Mouse (Mus musculus): ENCODE data around the gene Mcm7.
A peak's percentile ranks its signal among the peaks of the same experiment; 100 is the strongest.
"Not testable (repeated sequence)": the region's sequence is repeated elsewhere in the genome, so short reads cannot be mapped to it uniquely, and the experiment has no call there.

Gene Mcm7

GRCm38 (mm10) chr5:138171695-138172491, at the start of gene Mcm7, which contains the start of gene Ap4m1:
Gene Mcm7 (minus strand): TSS chr5:138172422.
Gene Ap4m1 (plus strand): TSS chr5:138172002.
- peak; percentile 99 for DNase-seq (ENCODE audit: low spot score in 2 of 2)

- DNase-seq (ENCODE audit: low spot score in 2 of 2), result no peak
These were observed 47.6 kb upstream of the Mcm7 start for GRCm38 (mm10) chr5:138219864-138220263.

- DNase-seq (ENCODE audit: low spot score in 2 of 2), result not testable (repeated sequence)
These were observed 44.4 kb upstream of the Mcm7 start for GRCm38 (mm10) chr5:138216632-138217031.

GRCm38 (mm10) chr5:138207873-138208272, 35.7 kb upstream of the Mcm7 start:
- no peak for DNase-seq (ENCODE audit: low spot score in 2 of 2)

GRCm38 (mm10) chr5:138207253-138207652, 35.0 kb upstream of the Mcm7 start:
- peak in 1 of 2 experiments; percentile 19 for DNase-seq (ENCODE audit: low spot score in 2 of 2)

GRCm38 (mm10) chr5:138202086-138202485, 29.9 kb upstream of the Mcm7 start:
- DNase-seq (ENCODE audit: low spot score in 2 of 2), result no peak

GRCm38 (mm10) chr5:138199576-138199975, 27.4 kb upstream of the Mcm7 start:
- no peak for DNase-seq (ENCODE audit: low spot score in 2 of 2)

GRCm38 (mm10) chr5:138195463-138195862, 23.2 kb upstream of the Mcm7 start:
- no peak for DNase-seq (ENCODE audit: low spot score in 2 of 2)

GRCm38 (mm10) chr5:138194755-138195345, 22.6 kb upstream of the Mcm7 start:
- DNase-seq (ENCODE audit: low spot score in 2 of 2), result peak in 1 of 2 experiments; percentile 27

- peak; percentile 80 to 84 for DNase-seq (ENCODE audit: low spot score in 2 of 2)
These were observed 21.8 kb upstream of the Mcm7 start, which contains the start of gene Mblac1 for GRCm38 (mm10) chr5:138193771-138194727. Gene Mblac1 (plus strand): TSS chr5:138194314.

- peak; percentile 49 to 54 for DNase-seq (ENCODE audit: low spot score in 2 of 2)
These were observed 15.6 kb upstream of the Mcm7 start for GRCm38 (mm10) chr5:138187661-138188306.

GRCm38 (mm10) chr5:138186950-138187638, 14.9 kb upstream of the Mcm7 start, which contains the start of the genes Taf6 and Cnpy4:
Gene Taf6 (minus strand): TSS chr5:138187451.
Gene Cnpy4 (plus strand): TSS chr5:138187485.
- DNase-seq (ENCODE audit: low spot score in 2 of 2), result peak; percentile 73 to 81

GRCm38 (mm10) chr5:138173217-138173616, 995 bp upstream of the Mcm7 start:
- no peak for DNase-seq (ENCODE audit: low spot score in 2 of 2)

- DNase-seq (ENCODE audit: low spot score in 2 of 2), result peak; percentile 93 to 97
These were observed 1.2 kb downstream of the Mcm7 start for GRCm38 (mm10) chr5:138170936-138171561.

GRCm38 (mm10) chr5:138165594-138165993, 6.6 kb downstream of the Mcm7 start:
- no peak for DNase-seq (ENCODE audit: low spot score in 2 of 2)

GRCm38 (mm10) chr5:138163610-138164009, 8.6 kb downstream of the Mcm7 start:
- no peak for DNase-seq (ENCODE audit: low spot score in 2 of 2)

GRCm38 (mm10) chr5:138163046-138163445, 9.2 kb downstream of the Mcm7 start:
- DNase-seq (ENCODE audit: low spot score in 2 of 2), result no peak

GRCm38 (mm10) chr5:138160842-138161665, 11.2 kb downstream of the Mcm7 start, which contains the start of gene Cops6:
Gene Cops6 (plus strand): TSS chr5:138161071.
- peak; percentile 90 to 94 for DNase-seq (ENCODE audit: low spot score in 2 of 2)

GRCm38 (mm10) chr5:138160224-138160762, 11.9 kb downstream of the Mcm7 start:
- no peak for DNase-seq (ENCODE audit: low spot score in 2 of 2)

Data from urinary bladder, postnatal 36 days (tissue).